Mouse (Mus musculus) cerebellum, postnatal 36 days (tissue): ENCODE measurements at regions not wholly inside any gene's neighbourhood (a gene's known extent, or its start where the extent isn't known, plus 50 kb on each side); places are given as distances from the start of the nearest gene placed in this dataset.
"Not testable (repeated sequence)": the region's sequence is repeated elsewhere in the genome, so short reads cannot be mapped to it uniquely, and the experiment has no call there.

ENCODE experiments used
- DNase-seq, 2 experiments: peaks; one replicate each; pipeline ENCODE4 v3.0.0; 2021 to 2022; ENCODE audit warnings: mixed read lengths in 2 of 2

- DNase-seq, result no peak
Observed at GRCm38 (mm10) chr1:140693482-140693881, 447.5 kb downstream of the Kcnt2 start.

GRCm38 (mm10) chr1:140730189-140730588, 484.2 kb downstream of the Kcnt2 start:
- no peak for DNase-seq

DNA sequence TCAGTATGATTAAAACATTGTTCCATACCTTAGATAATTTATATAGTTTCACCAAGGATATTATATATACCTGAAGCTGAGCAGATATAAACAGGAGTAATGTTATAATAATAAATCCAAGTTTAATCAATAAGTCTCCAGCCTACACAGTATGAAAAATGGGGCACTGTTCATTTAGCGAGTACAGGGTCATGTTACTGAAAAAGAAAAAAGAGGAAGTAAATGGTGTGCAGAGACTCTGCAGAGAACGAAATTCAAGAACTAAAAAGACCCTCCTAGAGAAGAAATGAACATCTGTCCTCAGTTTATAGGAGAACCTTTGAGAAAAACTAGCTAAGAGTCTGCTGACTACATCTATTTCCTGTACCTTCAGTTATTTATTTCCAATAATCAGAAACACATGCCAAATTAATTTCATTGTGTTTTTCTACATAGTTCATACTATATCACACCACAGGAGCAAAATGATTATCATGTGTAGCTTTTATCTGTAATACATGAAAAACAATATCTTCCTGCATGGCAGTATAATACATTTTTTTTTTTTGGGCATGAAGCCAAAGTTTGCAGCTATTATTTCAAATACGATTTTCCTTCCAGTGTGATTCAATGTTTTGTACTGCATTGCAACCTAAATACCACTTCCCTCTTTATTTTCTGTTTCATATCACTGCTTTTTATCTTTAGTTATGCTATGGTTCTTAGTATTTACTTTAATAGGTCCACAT, 493.2 kb downstream of the Kcnt2 start:
- no peak for DNase-seq

- no peak for DNase-seq
Observed at GRCm38 (mm10) chr1:140740081-140740480, 494.1 kb downstream of the Kcnt2 start.

GRCm38 (mm10) chr1:140748011-140748410, 502.1 kb downstream of the Kcnt2 start:
- DNase-seq, result peak; percentile 5 to 10

GRCm38 (mm10) chr1:140765906-140766305, 519.9 kb downstream of the Kcnt2 start:
- DNase-seq, result no peak

GRCm38 (mm10) chr1:140773769-140774168, 527.8 kb downstream of the Kcnt2 start:
- not testable (repeated sequence) for DNase-seq

DNA sequence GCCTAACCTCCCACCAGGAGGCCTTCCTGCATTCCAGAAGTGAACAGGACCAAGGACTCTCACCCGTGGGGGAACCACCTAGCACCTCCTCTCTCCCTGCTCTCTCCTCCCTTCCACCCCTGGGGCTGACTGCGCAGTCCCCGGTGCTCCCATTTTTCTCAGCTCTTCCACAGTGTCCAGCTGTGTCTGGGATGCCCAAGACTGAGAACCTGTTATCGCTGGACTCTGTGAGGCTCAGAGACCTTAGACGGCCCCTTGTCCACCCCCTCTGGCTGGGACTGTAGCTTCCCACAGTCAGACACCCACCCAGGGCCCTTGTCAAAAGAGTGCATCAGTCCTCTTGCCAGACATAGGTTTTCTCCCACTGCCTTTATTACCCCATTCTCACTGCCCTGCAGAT, 564.2 kb downstream of the Kcnt2 start:
- DNase-seq, result no peak

DNA sequence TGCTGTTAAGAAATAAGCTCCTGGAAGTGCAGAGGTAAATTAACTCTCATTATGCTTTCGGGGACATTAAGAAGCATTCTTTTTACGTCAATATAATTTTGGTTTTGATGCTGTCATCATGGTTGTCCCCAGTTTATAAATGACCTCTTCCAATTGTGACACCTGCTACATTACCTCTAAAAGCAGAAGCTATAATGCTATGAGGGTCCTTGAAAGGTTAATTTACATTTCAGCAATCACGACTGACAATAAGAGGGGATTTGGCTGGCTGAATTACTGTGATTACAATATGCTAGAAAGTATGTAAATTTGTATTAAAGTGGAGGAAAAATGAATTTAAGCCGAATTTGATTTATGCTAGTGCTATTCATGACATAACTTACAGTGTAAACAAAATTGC, 592.8 kb downstream of the Kcnt2 start:
- DNase-seq, result no peak

GRCm38 (mm10) chr1:140840579-140840978, 594.6 kb downstream of the Kcnt2 start:
- no peak for DNase-seq

GRCm38 (mm10) chr1:140848053-140848452, 602.1 kb downstream of the Kcnt2 start:
- not testable (repeated sequence) for DNase-seq

GRCm38 (mm10) chr1:140851568-140851967, 605.6 kb downstream of the Kcnt2 start:
- no peak for DNase-seq
